Mouse (Mus musculus): ENCODE measurements around the gene Zscan20.
A peak's percentile ranks its signal among the peaks of the same experiment; 100 is the strongest.
"Not testable (repeated sequence)": the region's sequence is repeated elsewhere in the genome, so short reads cannot be mapped to it uniquely, and the experiment has no call there.

Gene Zscan20

GRCm38 (mm10) chr4:128613326-128613725 lies 3.4 kb upstream of the Zscan20 start:
- peak; percentile 72 to 77 for DNase-seq

GRCm38 (mm10) chr4:128611726-128612125 lies 1.8 kb upstream of the Zscan20 start:
- DNase-seq, result not testable (repeated sequence)

DNA sequence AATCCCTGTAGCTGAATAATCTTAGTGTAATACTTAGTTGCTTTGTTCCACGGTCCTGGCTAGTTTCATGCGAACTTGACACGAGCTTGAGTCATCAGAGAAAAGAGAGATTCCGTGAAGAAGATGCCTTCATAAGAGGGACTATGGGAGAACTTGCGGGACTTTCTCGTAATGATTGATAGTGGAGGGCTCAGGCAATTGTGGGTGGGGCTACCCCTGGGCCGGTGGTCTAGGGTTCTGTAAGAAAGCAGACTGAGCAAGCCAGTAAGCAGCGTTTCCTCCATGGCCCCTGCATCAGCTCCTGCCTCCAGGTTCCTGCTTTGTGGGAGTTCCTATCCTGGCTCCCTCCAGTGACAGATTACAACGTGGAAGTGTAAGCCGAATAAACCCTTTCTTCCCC lies 808 bp upstream of the Zscan20 start:
- DNase-seq, result peak in 1 of 2 experiments; percentile 10

GRCm38 (mm10) chr4:128609276-128609924 lies 498 bp downstream of the Zscan20 start:
- peak in 1 of 2 experiments; percentile 32 for DNase-seq

DNA sequence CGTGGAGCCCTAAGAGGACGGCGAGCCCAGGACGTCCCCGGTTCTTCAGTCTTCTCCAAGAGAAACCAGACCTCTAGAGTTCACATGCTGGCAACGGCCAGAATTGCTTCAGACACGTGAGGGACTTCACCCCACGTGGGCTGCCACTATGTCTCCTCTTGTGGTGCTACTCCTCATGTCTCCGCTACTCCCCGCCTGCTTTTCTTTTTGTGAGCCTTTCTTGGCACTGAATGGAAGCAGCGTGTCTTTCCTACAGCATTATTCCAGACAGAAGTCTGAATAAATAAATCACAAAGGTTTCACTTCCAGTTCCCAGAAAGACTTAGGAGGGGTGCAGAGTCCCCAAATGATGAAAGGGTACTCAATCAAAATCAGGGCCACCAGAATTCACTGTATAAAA lies 2.2 kb downstream of the Zscan20 start:
- no peak for DNase-seq

- DNase-seq, result no peak
These were observed 3.3 kb downstream of the Zscan20 start for GRCm38 (mm10) chr4:128606586-128606985.

- no peak for DNase-seq
These were observed 11.9 kb downstream of the Zscan20 start for GRCm38 (mm10) chr4:128597801-128598560.

- DNase-seq, result no peak
These were observed 15.8 kb downstream of the Zscan20 start for GRCm38 (mm10) chr4:128594062-128594461.

- DNase-seq, result no peak
These were observed 16.6 kb downstream of the Zscan20 start for GRCm38 (mm10) chr4:128593286-128593685.

DNA sequence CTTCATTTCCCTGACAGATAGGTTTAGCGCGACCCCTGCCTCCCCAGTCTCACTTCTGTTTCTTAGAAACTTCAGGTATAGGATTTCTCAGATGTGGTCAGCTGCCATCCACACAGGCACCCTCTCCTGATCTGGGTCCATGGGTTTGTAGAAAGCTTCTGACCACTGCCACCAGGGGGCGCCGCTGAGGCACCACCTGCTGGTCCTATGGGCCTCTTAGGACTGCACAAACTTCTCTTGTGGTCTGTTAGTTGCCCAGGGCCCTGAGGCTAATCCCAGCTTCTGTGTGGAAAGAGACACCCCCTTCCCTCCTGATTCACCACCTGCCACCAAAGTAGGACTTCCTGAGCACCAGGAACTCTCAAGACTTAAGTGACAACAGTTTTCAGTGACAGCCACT lies 30.7 kb downstream of the Zscan20 start:
- no peak for DNase-seq

GRCm38 (mm10) chr4:128575811-128576210 lies 34.1 kb downstream of the Zscan20 start:
- DNase-seq, result no peak

- DNase-seq, result peak in 1 of 2 experiments; percentile 36
These were observed 49.6 kb downstream of the Zscan20 start for GRCm38 (mm10) chr4:128560327-128560726.

- no peak for DNase-seq
These were observed 55.7 kb downstream of the Zscan20 start for GRCm38 (mm10) chr4:128554198-128554597.

GRCm38 (mm10) chr4:128550756-128551155 lies 59.1 kb downstream of the Zscan20 start:
- DNase-seq, result no peak

GRCm38 (mm10) chr4:128543956-128544486 lies 65.9 kb downstream of the Zscan20 start:
- not testable (repeated sequence) for DNase-seq

DNA sequence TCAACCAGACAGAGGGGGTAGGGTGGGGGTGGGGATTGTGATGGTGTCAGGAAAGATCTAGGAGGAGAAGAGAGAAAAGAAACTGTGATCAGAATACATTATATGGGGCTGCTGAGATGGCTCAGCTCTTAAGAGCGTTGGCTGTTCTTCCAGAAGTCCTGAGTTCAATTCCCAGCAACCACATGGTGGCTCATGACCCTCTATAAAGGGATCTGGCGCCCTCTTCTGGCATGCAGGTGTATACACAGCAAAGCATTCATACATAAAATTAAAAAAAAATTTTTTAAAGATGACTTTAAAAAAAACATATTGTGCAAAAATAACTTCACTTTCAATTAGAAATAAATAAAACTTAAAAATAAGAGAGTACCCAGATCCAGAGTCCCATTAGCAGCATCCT lies 66.5 kb downstream of the Zscan20 start:
- DNase-seq, result peak; percentile 73 to 80

Data from cerebellum, postnatal 10 days (tissue).